Mouse (Mus musculus) CD8-positive naive resting alpha-beta T cell, adult 2 months (primary cell): ENCODE measurements around the gene Letmd1.
A peak's percentile ranks its signal among the peaks of the same experiment; 100 is the strongest.
"Not testable (repeated sequence)": the region's sequence is repeated elsewhere in the genome, so short reads cannot be mapped to it uniquely, and the experiment has no call there.

Experiments
- DNase-seq, 2 experiments: peaks; one replicate each; pipeline ENCODE4 v3.0.0; 2022; ENCODE audit warnings: low read depth in 2 of 2, low spot score in 2 of 2

The Letmd1 gene

GRCm38 (mm10) chr15:100468295-100469188 is at the start of gene Letmd1:
TSS of gene Letmd1 (plus strand) at chr15:100469023.
- DNase-seq = peak; percentile 85 to 87

- peak; percentile 38 to 43 for DNase-seq
These were observed 49.5 kb upstream of the Letmd1 start for GRCm38 (mm10) chr15:100419311-100419710.

- DNase-seq = peak in 1 of 2 experiments; percentile 14
These were observed 48.7 kb upstream of the Letmd1 start for GRCm38 (mm10) chr15:100419901-100420745.

GRCm38 (mm10) chr15:100421059-100421757 is 47.6 kb upstream of the Letmd1 start:
- DNase-seq = no peak

GRCm38 (mm10) chr15:100421758-100422197 is 47.0 kb upstream of the Letmd1 start, which contains the start of gene Gm5475:
TSS of gene Gm5475 (plus strand) at chr15:100422147.
- DNase-seq = not testable (repeated sequence)

- no peak for DNase-seq
These were observed 46.3 kb upstream of the Letmd1 start for GRCm38 (mm10) chr15:100422476-100422875.

GRCm38 (mm10) chr15:100422899-100423860 is 45.6 kb upstream of the Letmd1 start:
- DNase-seq = peak; percentile 80 to 84

GRCm38 (mm10) chr15:100423916-100424315 is 44.9 kb upstream of the Letmd1 start:
- no peak for DNase-seq

- DNase-seq = no peak
These were observed 44.3 kb upstream of the Letmd1 start, which contains the start of gene Slc11a2 for GRCm38 (mm10) chr15:100424396-100425122. TSS of gene Slc11a2 (minus strand) at chr15:100425072.

GRCm38 (mm10) chr15:100428296-100428905 is 40.4 kb upstream of the Letmd1 start:
- no peak for DNase-seq

GRCm38 (mm10) chr15:100429959-100430565 is 38.8 kb upstream of the Letmd1 start:
- DNase-seq = no peak

- DNase-seq = no peak
These were observed 35.6 kb upstream of the Letmd1 start for GRCm38 (mm10) chr15:100433234-100433633.

- no peak for DNase-seq
These were observed 32.7 kb upstream of the Letmd1 start for GRCm38 (mm10) chr15:100436112-100436511.

- no peak for DNase-seq
These were observed 32.3 kb upstream of the Letmd1 start for GRCm38 (mm10) chr15:100436518-100436917.

GRCm38 (mm10) chr15:100443126-100443922 is 25.5 kb upstream of the Letmd1 start:
- peak; percentile 81 to 84 for DNase-seq

GRCm38 (mm10) chr15:100446887-100447286 is 21.9 kb upstream of the Letmd1 start:
- DNase-seq = no peak

GRCm38 (mm10) chr15:100448572-100448971 is 20.3 kb upstream of the Letmd1 start:
- DNase-seq = no peak
